Mouse (Mus musculus) heart, embryonic 11.5 days (tissue): ENCODE results near the gene Tnfrsf11a. TPM values are rescaled to one million over a fixed set of nuclear protein-coding genes. Genes with fewer than 3 reads are reported as not detected.

Source experiments
- ATAC-seq: fragments of 200-750 bp; cut with Nextera tagmentation; replicated peaks from 2 replicates; pipeline ENCODE4 v1.8.0; 2017; ENCODE audit warnings: moderate library complexity; ENCODE audit not compliant: insufficient number of reproducible peaks, low FRiP score, low TSS enrichment
- H3K27ac ChIP-seq: fragments of 300-500 bp; sonication (generic); 2 replicates; pipeline ENCODE4 v1.5.1; 2014; ENCODE audit warnings: mild to moderate bottlenecking, low read depth, low read length
- H3K27me3 ChIP-seq: fragments of 300-500 bp; sonication (generic); 2 replicates; pipeline ENCODE4 v1.6.1; 2014; ENCODE audit warnings: mild to moderate bottlenecking, low read length, mixed read lengths; ENCODE audit not compliant: control insufficient read depth, insufficient read depth
- H3K36me3 ChIP-seq: fragments of 300-500 bp; sonication (generic); 2 replicates; pipeline ENCODE4 v1.6.1; 2014; ENCODE audit warnings: mild to moderate bottlenecking, low read length, moderate library complexity, mixed read lengths; ENCODE audit not compliant: control insufficient read depth, insufficient read depth
- H3K4me1 ChIP-seq: fragments of 300-500 bp; sonication (generic); 2 replicates; pipeline ENCODE4 v1.6.1; 2014; ENCODE audit warnings: low read length; ENCODE audit not compliant: control insufficient read depth, insufficient read depth
- H3K4me2 ChIP-seq: fragments of 300-500 bp; sonication (generic); 2 replicates; pipeline ENCODE4 v1.6.1; 2014; ENCODE audit warnings: mild to moderate bottlenecking, moderate library complexity
- H3K4me3 ChIP-seq: fragments of 300-500 bp; sonication (generic); 2 replicates; pipeline ENCODE4 v1.5.1; 2014; ENCODE audit warnings: low read depth, low read length
- H3K9ac ChIP-seq: fragments of 300-500 bp; sonication (generic); 2 replicates; pipeline ENCODE4 v1.6.1; 2014; ENCODE audit warnings: mild to moderate bottlenecking, low read depth, low read length, moderate library complexity
- H3K9me3 ChIP-seq: fragments of 300-500 bp; sonication (generic); replicated peaks from 2 replicates; pipeline ENCODE4 v1.6.1; 2016; ENCODE audit warnings: low read length; ENCODE audit not compliant: control insufficient read depth
- WGBS: fragments of 180-500 bp; shearing (Covaris S2); extraction: QIAGEN DNeasy Blood & Tissue Kit; methylation state at CpG from one replicate; pipeline ENCODE4 v1.1.7; 2014; ENCODE audit not compliant: insufficient replicate concordance; 5-methylcytosine and 5-hydroxymethylcytosine counted together
- polyA plus RNA-seq: library from polyadenylated mRNA; unstranded; fragments of >200 nt; fragmentation: Nextera tagmentation; extraction: Ambion mirVana; gene quantifications from 2 replicates; pipeline ENCODE4 v1.2.1, GENCODE M21; 2014

The Tnfrsf11a gene
- polyA plus RNA-seq, 1 experiment from 2014 or later = 0.16 TPM

- Histone ChIP-seq H3K9ac (no peak overlapping the region), H3K27ac (peak overlapping the region; percentile 46; the same call in 1 of the 2 replicates), H3K27me3 (no peaks in the 10 kb centered on the region), H3K9me3 (no peaks in the 10 kb centered on the region), H3K4me2 (no peak overlapping the region; the same call in 1 of the 2 replicates), H3K36me3 (no peaks in the 10 kb centered on the region), H3K4me1 (no peaks in the 10 kb centered on the region; the same call in 1 of the 2 replicates), H3K4me3 (no peak overlapping the region)
- WGBS = 51% methylated on average over 14 of the region's 14 CpGs
- no peak for ATAC-seq
These were observed 34.1 kb downstream of the Tnfrsf11a start for GRCm38 (mm10) chr1:105814402-105815270.

- H3K36me3 ChIP-seq = no peaks in the 10 kb centered on the region
- H3K27ac ChIP-seq = no peak overlapping the region
- WGBS = 61% methylated on average over 2 of the region's 2 CpGs
- no peaks in the 10 kb centered on the region; the same call in 1 of the 2 replicates for H3K4me1 ChIP-seq
- H3K4me2 ChIP-seq = no peak overlapping the region
- no peak for ATAC-seq
- H3K4me3 ChIP-seq = no peak overlapping the region
- H3K27me3 ChIP-seq = no peaks in the 10 kb centered on the region
- H3K9me3 ChIP-seq = no peaks in the 10 kb centered on the region
- no peak overlapping the region for H3K9ac ChIP-seq
These were observed 34.8 kb downstream of the Tnfrsf11a start for GRCm38 (mm10) chr1:105815310-105815709.

- Histone ChIP-seq H3K4me3 (no peak overlapping the region), H3K27me3 (no peaks in the 10 kb centered on the region), H3K27ac (no peak overlapping the region), H3K9ac (no peak overlapping the region), H3K4me2 (no peak overlapping the region), H3K4me1 (no peaks in the 10 kb centered on the region; the same call in 1 of the 2 replicates), H3K36me3 (no peaks in the 10 kb centered on the region), H3K9me3 (no peaks in the 10 kb centered on the region)
- ATAC-seq = no peak
- WGBS = 88% methylated on average over 3 of the region's 3 CpGs
These were observed 35.2 kb downstream of the Tnfrsf11a start for GRCm38 (mm10) chr1:105815736-105816135.

- H3K9ac ChIP-seq = no peak overlapping the region
- H3K27me3 ChIP-seq = no peaks in the 10 kb centered on the region
- no peaks in the 10 kb centered on the region for H3K36me3 ChIP-seq
- H3K4me1 ChIP-seq = no peaks in the 10 kb centered on the region; the same call in 1 of the 2 replicates
- ATAC-seq = no peak
- H3K9me3 ChIP-seq = no peaks in the 10 kb centered on the region
- H3K4me3 ChIP-seq = no peak overlapping the region
- no peak overlapping the region for H3K4me2 ChIP-seq
- WGBS = 59% methylated on average over 6 of the region's 6 CpGs
- no peak overlapping the region for H3K27ac ChIP-seq
These were observed 38.5 kb downstream of the Tnfrsf11a start for GRCm38 (mm10) chr1:105819031-105819430.

- no peak overlapping the region for H3K9ac ChIP-seq
- no peaks in the 10 kb centered on the region; the same call in 1 of the 2 replicates for H3K4me1 ChIP-seq
- H3K27me3 ChIP-seq = no peaks in the 10 kb centered on the region
- no peak for ATAC-seq
- H3K4me2 ChIP-seq = no peak overlapping the region
- no peaks in the 10 kb centered on the region for H3K9me3 ChIP-seq
- no peaks in the 10 kb centered on the region for H3K36me3 ChIP-seq
- H3K4me3 ChIP-seq = no peak overlapping the region
- no peak overlapping the region for H3K27ac ChIP-seq
- WGBS = 58% methylated on average over 7 of the region's 7 CpGs
These were observed 39.2 kb downstream of the Tnfrsf11a start for GRCm38 (mm10) chr1:105819740-105820139.

GRCm38 (mm10) chr1:105824356-105824755 lies 43.8 kb downstream of the Tnfrsf11a start:
- Histone ChIP-seq H3K9me3 (no peaks in the 10 kb centered on the region), H3K27ac (no peak overlapping the region), H3K36me3 (no peaks in the 10 kb centered on the region), H3K27me3 (no peaks in the 10 kb centered on the region), H3K4me3 (no peak overlapping the region), H3K9ac (no peak overlapping the region), H3K4me2 (no peak overlapping the region), H3K4me1 (no peaks in the 10 kb centered on the region)
- no peak for ATAC-seq
- WGBS = 93% methylated on average over 4 of the region's 4 CpGs

- 66% methylated on average over 4 of the region's 4 CpGs for WGBS
- no peaks in the 10 kb centered on the region for H3K4me1 ChIP-seq
- no peak for ATAC-seq
- H3K36me3 ChIP-seq = no peaks in the 10 kb centered on the region
- H3K27me3 ChIP-seq = no peaks in the 10 kb centered on the region
- no peak overlapping the region for H3K4me3 ChIP-seq
- no peak overlapping the region for H3K9ac ChIP-seq
- no peaks in the 10 kb centered on the region for H3K9me3 ChIP-seq
- no peak overlapping the region for H3K4me2 ChIP-seq
- H3K27ac ChIP-seq = no peak overlapping the region
These were observed 44.5 kb downstream of the Tnfrsf11a start for GRCm38 (mm10) chr1:105824980-105825379.

GRCm38 (mm10) chr1:105827374-105827773 lies 46.9 kb downstream of the Tnfrsf11a start:
- no peak for ATAC-seq
- H3K4me1 ChIP-seq = no peaks in the 10 kb centered on the region
- H3K27me3 ChIP-seq = no peaks in the 10 kb centered on the region
- no peak overlapping the region for H3K4me3 ChIP-seq
- no peaks in the 10 kb centered on the region for H3K9me3 ChIP-seq
- no peaks in the 10 kb centered on the region for H3K36me3 ChIP-seq
- H3K9ac ChIP-seq = no peak overlapping the region
- H3K27ac ChIP-seq = no peak overlapping the region
- H3K4me2 ChIP-seq = no peak overlapping the region
- 78% methylated on average over 7 of the region's 7 CpGs for WGBS
